27 mouse cellular contexts compared by ENCODE assay signal in the genomic region with DNA sequence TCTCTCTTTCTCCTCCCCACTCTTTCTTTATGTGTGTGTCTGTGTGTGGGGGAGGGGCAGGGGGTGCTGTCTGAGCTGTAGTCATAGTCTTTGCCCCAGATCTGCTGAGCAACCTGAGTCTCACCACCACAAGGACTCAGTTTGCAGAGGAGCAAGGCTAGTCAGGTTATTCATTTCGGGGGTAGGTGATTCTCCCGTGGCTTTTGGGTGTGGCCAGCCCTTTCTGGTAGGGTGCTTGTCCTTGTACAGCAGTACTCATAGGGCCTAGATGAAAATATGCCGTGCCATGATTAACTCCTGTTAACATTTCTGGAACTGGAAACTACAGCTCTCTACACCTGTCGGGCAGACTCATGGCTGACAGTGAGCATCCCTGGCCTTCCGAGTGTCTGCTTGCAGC. TPM values are rescaled to one million over a fixed set of nuclear protein-coding genes. Genes with fewer than 3 reads are reported as not detected.
DNase-seq lines count a peak whose midpoint lies in the region; ATAC-seq lines count a peak whose summit lies in the region.
"Had no signal": no experiment of that assay in that cellular context is flagged by ENCODE, and none has a peak within 500 bp of the region (broad histone marks: within the 10 kb centered on the region; RNA-seq: fewer than 3 reads in every experiment).

No protein-coding gene starts in this region.

- no peak overlapping the region for H3K4me3 ChIP-seq in embryonic facial prominence, embryonic 14.5 days (ENCODE audit: low read depth, low read length)
- no peak overlapping the region for H3K4me3 ChIP-seq in embryonic facial prominence, embryonic 10.5 days
- H3K4me3 ChIP-seq in heart, embryonic 15.5 days: no peak overlapping the region
- no peak overlapping the region for H3K4me3 ChIP-seq in embryonic facial prominence, embryonic 15.5 days (replicated peaks)
- H3K4me3 ChIP-seq: embryonic facial prominence, embryonic 12.5 days; erythroblast, embryonic 14.5 days; hindbrain, embryonic 10.5 days; hindbrain, embryonic 15.5 days; liver, embryonic 15.5 days; lung, embryonic 15.5 days; megakaryocyte, embryonic 14.5 days; midbrain, embryonic 12.5 days; myocyte; neural tube, embryonic 12.5 days had no signal

- no peak overlapping the region for H3K4me2 ChIP-seq in embryonic facial prominence, embryonic 14.5 days (ENCODE audit: low read depth, low read length)
- H3K4me2 ChIP-seq in heart, embryonic 15.5 days: no peak overlapping the region
- no peak overlapping the region for H3K4me2 ChIP-seq in embryonic facial prominence, embryonic 15.5 days (replicated peaks)
- H3K4me2 ChIP-seq: embryonic facial prominence, embryonic 12.5 days; hindbrain, embryonic 15.5 days; liver, embryonic 15.5 days; lung, embryonic 15.5 days; midbrain, embryonic 12.5 days; neural tube, embryonic 12.5 days had no signal

- H3K27ac ChIP-seq in embryonic facial prominence, embryonic 14.5 days (replicated peaks; ENCODE audit: low read depth, low read length): peak overlapping the region; percentile 18; the same call in 1 of the 2 replicates
- no peak overlapping the region; the same call in 1 of the 2 replicates for H3K27ac ChIP-seq in embryonic facial prominence, embryonic 10.5 days (replicated peaks)
- H3K27ac ChIP-seq in heart, embryonic 15.5 days: peak overlapping the region; percentile 61
- peak overlapping the region; percentile 83 for H3K27ac ChIP-seq in embryonic facial prominence, embryonic 15.5 days (replicated peaks)
- H3K27ac ChIP-seq: hindbrain, embryonic 15.5 days; liver, embryonic 15.5 days; lung, embryonic 15.5 days; midbrain, embryonic 12.5 days; neural tube, embryonic 12.5 days had no signal

- no peak for ATAC-seq in embryonic facial prominence, embryonic 14.5 days (ENCODE audit: low read depth)
- no peak for ATAC-seq in heart, embryonic 15.5 days (replicated peaks; ENCODE audit: insufficient number of reproducible peaks, insufficient read depth, low FRiP score, low read depth)
- no peak for ATAC-seq in embryonic facial prominence, embryonic 15.5 days (ENCODE audit: insufficient number of reproducible peaks, low FRiP score, low TSS enrichment, low read depth)
- ATAC-seq: forebrain, embryonic 16.5 days; inflammation-experienced regulatory T-cells, adult 6 months had no signal

- H3K27me3 ChIP-seq in embryonic facial prominence, embryonic 14.5 days (replicated peaks; ENCODE audit: control insufficient read depth, insufficient read depth, low read length): no peaks in the 10 kb centered on the region
- no peaks in the 10 kb centered on the region for H3K27me3 ChIP-seq in embryonic facial prominence, embryonic 10.5 days (replicated peaks; ENCODE audit: low read depth, poor library complexity, severe bottlenecking)
- no peaks in the 10 kb centered on the region for H3K27me3 ChIP-seq in heart, embryonic 15.5 days
- H3K27me3 ChIP-seq in embryonic facial prominence, embryonic 15.5 days: no peaks in the 10 kb centered on the region
- H3K27me3 ChIP-seq: embryonic facial prominence, embryonic 12.5 days; hindbrain, embryonic 15.5 days; liver, embryonic 15.5 days; lung, embryonic 15.5 days; megakaryocyte, embryonic 14.5 days; midbrain, embryonic 12.5 days; neural tube, embryonic 12.5 days had no signal

- peaks cover 58% of the 10 kb centered on the region; the same call in 1 of the 2 replicates for H3K36me3 ChIP-seq in embryonic facial prominence, embryonic 14.5 days (ENCODE audit: control insufficient read depth, insufficient read depth, low read length)
- peaks cover 79% of the 10 kb centered on the region for H3K36me3 ChIP-seq in embryonic facial prominence, embryonic 10.5 days (replicated peaks)
- peaks cover 25% of the 10 kb centered on the region; the same call in 1 of the 2 replicates for H3K36me3 ChIP-seq in heart, embryonic 15.5 days
- H3K36me3 ChIP-seq in embryonic facial prominence, embryonic 15.5 days: peaks cover 43% of the 10 kb centered on the region
- H3K36me3 ChIP-seq: liver, embryonic 15.5 days had no signal

- H3K4me1 ChIP-seq in embryonic facial prominence, embryonic 14.5 days (ENCODE audit: control insufficient read depth, insufficient read depth, low read length): 0 out of 2 replicates have a peak, but pooled peaks cover 3% of the 10 kb centered on the region
- peaks cover 19% of the 10 kb centered on the region for H3K4me1 ChIP-seq in embryonic facial prominence, embryonic 10.5 days
- H3K4me1 ChIP-seq in heart, embryonic 15.5 days (replicated peaks): peaks cover 74% of the 10 kb centered on the region
- H3K4me1 ChIP-seq in embryonic facial prominence, embryonic 15.5 days: peaks cover 44% of the 10 kb centered on the region
- H3K4me1 ChIP-seq: liver, embryonic 15.5 days; midbrain, embryonic 12.5 days; neural tube, embryonic 12.5 days had no signal

- WGBS in embryonic facial prominence, embryonic 14.5 days: 86% methylated on average over 5 of the region's 5 CpGs
- 89% methylated on average over 5 of the region's 5 CpGs for WGBS in embryonic facial prominence, embryonic 10.5 days
- WGBS in heart, embryonic 15.5 days: 83% methylated on average over 5 of the region's 5 CpGs
- WGBS in embryonic facial prominence, embryonic 15.5 days: 71% methylated on average over 5 of the region's 5 CpGs

- intact Hi-C loops in heart, postnatal 25 days (cut with DNase I): no loop called here

- no peak overlapping the region for H3K9ac ChIP-seq in embryonic facial prominence, embryonic 14.5 days (ENCODE audit: low read depth, low read length)
- no peak overlapping the region for H3K9ac ChIP-seq in heart, embryonic 15.5 days
- H3K9ac ChIP-seq in embryonic facial prominence, embryonic 15.5 days: no peak overlapping the region
- H3K9ac ChIP-seq: embryonic facial prominence, embryonic 12.5 days; hindbrain, embryonic 15.5 days; liver, embryonic 15.5 days; lung, embryonic 15.5 days; midbrain, embryonic 12.5 days; neural tube, embryonic 12.5 days had no signal

- H3K9me3 ChIP-seq in embryonic facial prominence, embryonic 14.5 days (ENCODE audit: control insufficient read depth, low read length): no peaks in the 10 kb centered on the region
- H3K9me3 ChIP-seq in embryonic facial prominence, embryonic 10.5 days: no peaks in the 10 kb centered on the region
- no peaks in the 10 kb centered on the region for H3K9me3 ChIP-seq in heart, embryonic 15.5 days (replicated peaks)
- no peaks in the 10 kb centered on the region for H3K9me3 ChIP-seq in embryonic facial prominence, embryonic 15.5 days (replicated peaks)
- H3K9me3 ChIP-seq: embryonic facial prominence, embryonic 12.5 days; hindbrain, embryonic 10.5 days; hindbrain, embryonic 15.5 days; liver, embryonic 15.5 days; lung, embryonic 15.5 days; megakaryocyte, embryonic 14.5 days; midbrain, embryonic 12.5 days; neural tube, embryonic 12.5 days had no signal

- DNase-seq in embryonic facial prominence, embryonic 14.5 days (ENCODE audit: low spot score): no peak
- DNase-seq in embryonic facial prominence, embryonic 10.5 days (ENCODE audit: low spot score): no peak
- DNase-seq in heart, postnatal 25 days (ENCODE audit: low spot score): no peak
- DNase-seq in adrenal gland, postnatal 36 days: peak; percentile 25 to 49
- DNase-seq: B cell, adult 2 months; cerebellum, adult 11 months; cerebellum, adult 9-10 months; cerebellum, postnatal 36 days; kidney, adult 11 months; kidney, postnatal 14 days; layer of hippocampus, adult 9-11 months; lung, postnatal 4 days; right cerebral cortex, postnatal 4 days had no signal

RNA-seq across cellular contexts. Expression of a gene that starts 36.2 kb away (rescaled TPM):
- polyA plus RNA-seq in embryonic facial prominence, embryonic 14.5 days (2014; fragmentation: Nextera tagmentation; extraction: Ambion mirVana): 0.06 and 0.09 TPM in 2 replicates
- 0.17 and 0.19 TPM in 2 replicates for polyA plus RNA-seq in embryonic facial prominence, embryonic 10.5 days (2016; fragmentation: Nextera tagmentation; extraction: Ambion mirVana)
- 0.06 and 0.15 TPM in 2 replicates for polyA plus RNA-seq in heart, embryonic 15.5 days (2015; fragmentation: Nextera tagmentation; extraction: Ambion mirVana)
- total RNA-seq in heart, postnatal 25 days (2021): under 1 TPM; 0.06 to 0.10 TPM
- under 1 TPM in 1 of 2 experiments, not detected in 1; 0.03 TPM for total RNA-seq in adrenal gland, postnatal 36 days (2021)
- 0.17 and 0.21 TPM in 2 replicates for polyA plus RNA-seq in embryonic facial prominence, embryonic 15.5 days (2015; fragmentation: Nextera tagmentation; extraction: Ambion mirVana)
- polyA plus RNA-seq: erythroblast, embryonic 14.5 days had no signal

Comparison
In these comparisons a context has a peak if more than half of its experiments do, and no peak if none do; other contexts are left out.
1. DNase-seq: peak in adrenal gland, postnatal 36 days (2 of 2); none in embryonic facial prominence, embryonic 14.5 days (single experiment), embryonic facial prominence, embryonic 10.5 days (single experiment) and heart, postnatal 25 days (single experiment).